Mouse (Mus musculus): ENCODE results near the gene Ugt1a7c. TPM values are rescaled to one million over a fixed set of nuclear protein-coding genes. Genes with fewer than 3 reads are reported as not detected.

Ugt1a7c gene
- polyA plus RNA-seq, 1 experiment from 2014 or later, result 1.4 TPM

DNA sequence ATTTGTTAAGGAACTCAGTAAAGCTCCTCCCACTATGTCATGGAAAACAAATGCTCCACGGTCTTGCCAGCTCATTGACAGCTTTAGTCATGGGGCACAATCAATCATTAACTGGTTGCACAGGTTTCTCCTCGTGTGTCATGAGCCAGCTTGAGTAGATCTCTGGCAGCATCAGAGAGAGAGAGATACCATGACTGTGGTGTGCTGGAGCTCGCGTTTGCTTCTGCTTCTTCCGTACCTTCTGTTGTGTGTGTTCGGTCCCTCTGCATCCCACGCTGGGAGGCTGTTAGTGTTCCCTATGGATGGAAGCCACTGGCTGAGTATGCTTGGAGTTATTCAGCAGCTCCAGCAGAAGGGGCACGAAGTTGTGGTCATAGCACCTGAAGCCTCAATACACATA lies 117.0 kb downstream of the Ugt1a7c start, which contains the start of gene Ugt1a1:
Ugt1a1 (plus strand) TSS at position 148 of the 400 bp plus-strand sequence.
- H3K27ac ChIP-seq, result no peak within 1 kb of the TSS
- no peaks in the 10 kb centered on the region for H3K4me1 ChIP-seq
- no peaks in the 10 kb centered on the region for H3K36me3 ChIP-seq
- no peak within 1 kb of the TSS for H3K4me2 ChIP-seq (replicated peaks)
- no peak within 1 kb of the TSS for H3K4me3 ChIP-seq
- no peak for ATAC-seq (ENCODE audit: low FRiP score, low read depth)
- peaks cover 51% of the 10 kb centered on the region for H3K9me3 ChIP-seq
- 68% methylated on average over 8 of the region's 8 CpGs for WGBS
- H3K9ac ChIP-seq, result no peak within 1 kb of the TSS
- H3K27me3 ChIP-seq, result no peaks in the 10 kb centered on the region

- Histone ChIP-seq H3K4me2 (replicated peaks) (no peak overlapping the region), H3K4me1 (no peaks in the 10 kb centered on the region), H3K4me3 (no peak overlapping the region), H3K36me3 (no peaks in the 10 kb centered on the region), H3K9me3 (peaks cover 57% of the 10 kb centered on the region), H3K27me3 (no peaks in the 10 kb centered on the region), H3K27ac (no peak overlapping the region), H3K9ac (no peak overlapping the region)
- 60% methylated on average over 8 of the region's 8 CpGs for WGBS
- ATAC-seq (ENCODE audit: low FRiP score, low read depth), result 0 out of 2 replicates have a peak, but pooled peaks have one; percentile 17
These were observed 117.6 kb downstream of the Ugt1a7c start for GRCm38 (mm10) chr1:88212341-88213045.

- WGBS, result 77% methylated on average over 1 of the region's 1 CpGs
- Histone ChIP-seq H3K36me3 (no peaks in the 10 kb centered on the region), H3K9ac (no peak overlapping the region), H3K4me2 (replicated peaks) (no peak overlapping the region), H3K9me3 (peaks cover 60% of the 10 kb centered on the region), H3K4me3 (no peak overlapping the region), H3K27ac (no peak overlapping the region), H3K27me3 (no peaks in the 10 kb centered on the region), H3K4me1 (no peaks in the 10 kb centered on the region)
- no peak for ATAC-seq (ENCODE audit: low FRiP score, low read depth)
These were observed 118.2 kb downstream of the Ugt1a7c start for GRCm38 (mm10) chr1:88213061-88213460.

GRCm38 (mm10) chr1:88213766-88214461 lies 119.1 kb downstream of the Ugt1a7c start:
- Histone ChIP-seq H3K9ac (no peak overlapping the region), H3K4me3 (no peak overlapping the region), H3K4me1 (no peaks in the 10 kb centered on the region), H3K9me3 (peaks cover 60% of the 10 kb centered on the region), H3K36me3 (no peaks in the 10 kb centered on the region), H3K27me3 (no peaks in the 10 kb centered on the region), H3K4me2 (replicated peaks) (no peak overlapping the region), H3K27ac (no peak overlapping the region)
- no peak for ATAC-seq (ENCODE audit: low FRiP score, low read depth)
- 74% methylated on average over 2 of the region's 2 CpGs for WGBS

DNA sequence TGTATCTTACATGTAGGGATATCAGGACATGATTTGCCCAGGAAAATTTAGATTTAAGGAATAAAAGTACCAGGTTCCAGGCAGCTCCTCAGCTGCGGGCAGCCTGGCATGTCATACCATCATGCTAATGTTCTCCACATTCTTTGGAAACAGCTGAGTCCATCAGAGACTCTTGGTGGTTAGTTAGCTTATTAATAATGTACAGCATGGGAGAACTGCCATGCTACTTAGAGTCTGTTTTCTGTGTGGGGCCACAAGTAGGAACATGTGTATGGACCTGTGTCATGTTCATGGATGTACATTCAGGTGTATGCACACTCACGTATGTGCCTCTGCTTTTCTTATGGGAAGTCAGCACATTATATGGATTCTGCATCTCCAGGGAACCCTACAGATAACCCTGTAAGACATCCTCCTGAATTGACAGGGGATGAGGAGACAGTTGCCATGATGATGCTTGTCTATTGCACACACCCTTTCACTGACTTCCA lies 119.6 kb downstream of the Ugt1a7c start:
- peaks cover 60% of the 10 kb centered on the region for H3K9me3 ChIP-seq
- 76% methylated on average over 2 of the region's 2 CpGs for WGBS

GRCm38 (mm10) chr1:88215466-88216380 lies 120.9 kb downstream of the Ugt1a7c start:
- H3K27ac ChIP-seq, result no peak overlapping the region
- H3K4me1 ChIP-seq, result no peaks in the 10 kb centered on the region
- no peak overlapping the region for H3K4me3 ChIP-seq
- peaks cover 60% of the 10 kb centered on the region for H3K9me3 ChIP-seq
- H3K27me3 ChIP-seq, result no peaks in the 10 kb centered on the region
- no peak for ATAC-seq (ENCODE audit: low FRiP score, low read depth)
- WGBS, result 72% methylated on average over 10 of the region's 10 CpGs
- no peak overlapping the region for H3K4me2 ChIP-seq (replicated peaks)
- no peak overlapping the region for H3K9ac ChIP-seq
- no peaks in the 10 kb centered on the region for H3K36me3 ChIP-seq

More for the DNA sequence above, 119.6 kb downstream of the Ugt1a7c start:
- H3K4me2 ChIP-seq (replicated peaks), result no peak overlapping the region
- no peak overlapping the region for H3K27ac ChIP-seq
- no peaks in the 10 kb centered on the region for H3K4me1 ChIP-seq
- H3K27me3 ChIP-seq, result no peaks in the 10 kb centered on the region
- H3K9ac ChIP-seq, result no peak overlapping the region
- H3K4me3 ChIP-seq, result no peak overlapping the region
- no peak for ATAC-seq (ENCODE audit: low FRiP score, low read depth)
- H3K36me3 ChIP-seq, result no peaks in the 10 kb centered on the region

- Histone ChIP-seq H3K9me3 (peaks cover 56% of the 10 kb centered on the region), H3K4me3 (no peak overlapping the region), H3K27ac (no peak overlapping the region), H3K36me3 (no peaks in the 10 kb centered on the region), H3K27me3 (no peaks in the 10 kb centered on the region), H3K4me2 (replicated peaks) (no peak overlapping the region), H3K4me1 (no peaks in the 10 kb centered on the region), H3K9ac (no peak overlapping the region)
- ATAC-seq (ENCODE audit: low FRiP score, low read depth), result no peak
- 58% methylated on average over 2 of the region's 2 CpGs for WGBS
These were observed 121.7 kb downstream of the Ugt1a7c start for GRCm38 (mm10) chr1:88216551-88216950.

DNA sequence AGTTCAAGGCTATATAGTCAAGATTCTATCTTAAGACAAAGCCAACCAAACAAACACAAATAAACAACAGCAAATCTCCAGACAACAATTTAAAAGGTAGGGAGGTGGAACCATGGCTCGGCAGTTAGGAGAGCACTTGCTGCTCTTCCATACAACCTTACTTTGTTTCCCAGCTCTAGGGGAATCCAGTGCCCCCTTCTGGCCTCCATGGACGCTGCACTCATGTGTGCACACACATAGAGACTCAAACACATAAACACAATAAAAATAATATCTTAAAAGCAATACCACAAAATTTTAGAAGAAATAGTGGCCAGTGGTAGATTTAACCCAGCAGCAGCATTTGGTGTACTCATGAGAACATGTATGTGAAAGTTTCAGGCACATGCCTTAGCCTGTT lies 122.3 kb downstream of the Ugt1a7c start:
- Histone ChIP-seq H3K9ac (no peak overlapping the region), H3K27ac (no peak overlapping the region), H3K4me1 (no peaks in the 10 kb centered on the region), H3K36me3 (no peaks in the 10 kb centered on the region), H3K4me3 (no peak overlapping the region), H3K9me3 (peaks cover 52% of the 10 kb centered on the region), H3K27me3 (no peaks in the 10 kb centered on the region), H3K4me2 (replicated peaks) (no peak overlapping the region)
- 58% methylated on average over 2 of the region's 2 CpGs for WGBS
- ATAC-seq (ENCODE audit: low FRiP score, low read depth), result no peak

DNA sequence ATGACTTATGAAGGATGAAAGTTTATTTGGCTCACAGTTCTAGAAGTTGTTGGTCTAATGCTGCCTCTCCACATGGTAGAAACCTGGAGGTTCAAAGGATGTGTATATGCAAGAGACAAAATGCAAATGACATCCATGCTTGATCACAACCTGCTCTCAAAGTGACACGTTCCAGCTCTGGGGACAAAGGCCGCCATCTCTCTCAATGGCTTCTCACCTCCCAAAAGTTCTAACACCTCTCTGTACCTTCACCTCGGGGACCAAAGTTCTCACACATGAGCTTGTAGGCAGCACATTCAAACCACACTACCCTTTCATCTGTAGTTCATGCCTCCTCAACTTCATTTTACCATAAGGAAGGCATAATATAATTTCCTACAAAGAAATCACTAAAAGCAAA lies 122.7 kb downstream of the Ugt1a7c start:
- H3K4me3 ChIP-seq, result no peak overlapping the region
- H3K27ac ChIP-seq, result no peak overlapping the region
- no peak overlapping the region for H3K4me2 ChIP-seq (replicated peaks)
- peaks cover 49% of the 10 kb centered on the region for H3K9me3 ChIP-seq
- no peaks in the 10 kb centered on the region for H3K36me3 ChIP-seq
- H3K27me3 ChIP-seq, result no peaks in the 10 kb centered on the region
- H3K9ac ChIP-seq, result no peak overlapping the region
- WGBS, result 41% methylated on average over 3 of the region's 3 CpGs
- no peak for ATAC-seq (ENCODE audit: low FRiP score, low read depth)
- H3K4me1 ChIP-seq, result no peaks in the 10 kb centered on the region

DNA sequence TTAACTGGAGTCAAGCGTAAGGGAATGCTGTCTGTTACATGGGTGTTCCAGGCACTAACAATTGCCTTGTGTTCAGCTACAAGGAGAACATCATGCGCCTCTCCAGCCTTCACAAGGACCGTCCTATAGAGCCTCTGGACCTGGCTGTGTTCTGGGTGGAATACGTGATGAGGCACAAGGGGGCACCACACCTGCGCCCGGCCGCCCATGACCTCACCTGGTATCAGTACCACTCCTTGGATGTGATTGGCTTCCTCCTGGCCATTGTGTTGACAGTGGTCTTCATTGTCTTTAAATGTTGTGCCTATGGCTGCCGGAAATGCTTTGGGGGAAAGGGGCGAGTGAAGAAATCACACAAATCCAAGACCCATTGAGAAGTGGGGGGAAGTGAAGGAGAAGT lies 123.2 kb downstream of the Ugt1a7c start:
- no peaks in the 10 kb centered on the region for H3K36me3 ChIP-seq
- H3K4me3 ChIP-seq, result no peak overlapping the region
- ATAC-seq (ENCODE audit: low FRiP score, low read depth), result no peak
- H3K4me2 ChIP-seq (replicated peaks), result no peak overlapping the region
- H3K9ac ChIP-seq, result no peak overlapping the region
- no peaks in the 10 kb centered on the region for H3K27me3 ChIP-seq
- no peak overlapping the region for H3K27ac ChIP-seq
- H3K9me3 ChIP-seq, result peaks cover 45% of the 10 kb centered on the region
- H3K4me1 ChIP-seq, result no peaks in the 10 kb centered on the region
- 75% methylated on average over 9 of the region's 9 CpGs for WGBS

GRCm38 (mm10) chr1:88218591-88218990 lies 123.7 kb downstream of the Ugt1a7c start:
- H3K4me3 ChIP-seq, result no peak overlapping the region
- no peaks in the 10 kb centered on the region for H3K4me1 ChIP-seq
- no peaks in the 10 kb centered on the region for H3K27me3 ChIP-seq
- peaks cover 39% of the 10 kb centered on the region for H3K9me3 ChIP-seq
- no peak for ATAC-seq (ENCODE audit: low FRiP score, low read depth)
- WGBS, result 50% methylated on average over 4 of the region's 4 CpGs
- H3K4me2 ChIP-seq (replicated peaks), result no peak overlapping the region
- no peaks in the 10 kb centered on the region for H3K36me3 ChIP-seq
- no peak overlapping the region for H3K27ac ChIP-seq
- no peak overlapping the region for H3K9ac ChIP-seq

DNA sequence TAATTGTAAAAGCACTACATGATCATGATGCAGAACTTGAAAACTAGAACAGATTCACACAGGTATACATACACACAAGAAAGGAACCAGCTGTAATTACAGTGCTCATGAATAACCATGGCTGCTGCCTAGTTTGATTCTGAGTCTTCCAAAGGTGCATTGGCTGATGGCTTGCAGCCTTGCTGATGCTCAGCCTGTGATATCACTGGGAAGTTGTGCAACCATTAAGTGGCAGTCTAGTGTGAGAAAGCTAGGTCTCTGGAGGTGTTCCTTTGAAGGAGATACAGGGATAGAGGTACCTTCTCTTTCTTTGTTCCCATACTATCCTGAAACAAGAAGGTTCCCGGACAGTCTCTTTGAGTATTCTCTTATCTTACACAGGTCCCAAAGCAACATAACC lies 124.2 kb downstream of the Ugt1a7c start:
- Histone ChIP-seq H3K9me3 (peaks cover 35% of the 10 kb centered on the region), H3K4me3 (no peak overlapping the region), H3K9ac (no peak overlapping the region), H3K4me2 (replicated peaks) (no peak overlapping the region), H3K4me1 (no peaks in the 10 kb centered on the region), H3K36me3 (no peaks in the 10 kb centered on the region), H3K27me3 (no peaks in the 10 kb centered on the region), H3K27ac (no peak overlapping the region)
- no peak for ATAC-seq (ENCODE audit: low FRiP score, low read depth)
- 21% methylated on average over 1 of the region's 1 CpGs for WGBS
